Mouse (Mus musculus) limb, embryonic 11.5 days (tissue): ENCODE measurements around the gene Sdr9c7. TPM values are rescaled to one million over a fixed set of nuclear protein-coding genes. Genes with fewer than 3 reads are reported as not detected.
"Not testable (repeated sequence)": the region's sequence is repeated elsewhere in the genome, so short reads cannot be mapped to it uniquely, and the experiment has no call there.

Experiments
- ATAC-seq: fragments of 200-750 bp; cut with Nextera tagmentation; 2 replicates; pipeline ENCODE4 v1.8.0; 2017; ENCODE audit warnings: low read depth; ENCODE audit not compliant: insufficient number of reproducible peaks, low FRiP score, low TSS enrichment
- DNase-seq: peaks from one replicate; pipeline ENCODE4 v3.0.0-alpha.2; 2015; ENCODE audit warnings: low spot score
- H3K27ac ChIP-seq: fragments of 300-500 bp; sonication (generic); replicated peaks from 2 replicates; pipeline ENCODE4 v1.5.1; 2014; ENCODE audit warnings: low read depth, mild to moderate bottlenecking, low read length
- H3K27me3 ChIP-seq: fragments of 300-500 bp; sonication (generic); 2 replicates; pipeline ENCODE4 v1.6.1; 2014; ENCODE audit warnings: mild to moderate bottlenecking, low read length, mixed read lengths; ENCODE audit not compliant: control insufficient read depth, insufficient read depth
- H3K36me3 ChIP-seq: fragments of 300-500 bp; sonication (generic); 2 replicates; pipeline ENCODE4 v1.6.1; 2014; ENCODE audit warnings: mild to moderate bottlenecking, low read length, moderate library complexity, mixed read lengths; ENCODE audit not compliant: control insufficient read depth, insufficient read depth
- H3K4me1 ChIP-seq: fragments of 300-500 bp; sonication (generic); 2 replicates; pipeline ENCODE4 v1.6.1; 2014; ENCODE audit warnings: low read length, mixed read lengths; ENCODE audit not compliant: control insufficient read depth, insufficient read depth
- H3K4me2 ChIP-seq: fragments of 300-500 bp; sonication (generic); 2 replicates; pipeline ENCODE4 v1.6.1; 2014; ENCODE audit warnings: low read depth, mild to moderate bottlenecking, moderate library complexity; ENCODE audit not compliant: severe bottlenecking
- H3K4me3 ChIP-seq: fragments of 300-500 bp; sonication (generic); 2 replicates; pipeline ENCODE4 v1.5.1; 2014; ENCODE audit warnings: low read depth, low read length
- H3K9ac ChIP-seq: fragments of 300-500 bp; sonication (generic); 2 replicates; pipeline ENCODE4 v1.6.1; 2014; ENCODE audit warnings: mild to moderate bottlenecking, low read length
- H3K9me3 ChIP-seq: fragments of 300-500 bp; sonication (generic); 2 replicates; pipeline ENCODE4 v1.6.1; 2016; ENCODE audit warnings: low read length; ENCODE audit not compliant: control insufficient read depth
- WGBS: fragments of 180-500 bp; shearing (Covaris S2); extraction: QIAGEN DNeasy Blood & Tissue Kit; methylation state at CpG from one replicate; pipeline ENCODE4 v1.1.7; 2014; 5-methylcytosine and 5-hydroxymethylcytosine counted together
- polyA plus RNA-seq: library from polyadenylated mRNA; unstranded; fragments of >200 nt; fragmentation: Nextera tagmentation; extraction: Ambion mirVana; gene quantifications from 2 replicates; pipeline ENCODE4 v1.2.1, GENCODE M21; 2014

Sdr9c7 gene
- polyA plus RNA-seq, 1 experiment from 2014 or later, result not detected

GRCm38 (mm10) chr10:127937428-127938010 is 39.2 kb downstream of the Sdr9c7 start:
- WGBS, result 2% methylated on average over 2 of the region's 2 CpGs
- Histone ChIP-seq H3K4me3 (no peak overlapping the region), H3K27me3 (no peaks in the 10 kb centered on the region), H3K9me3 (no peaks in the 10 kb centered on the region), H3K4me2 (no peak overlapping the region), H3K9ac (no peak overlapping the region), H3K4me1 (no peaks in the 10 kb centered on the region), H3K36me3 (no peaks in the 10 kb centered on the region), H3K27ac (no peak overlapping the region)
- peak; percentile 82 for DNase-seq
- no peak for ATAC-seq

DNA sequence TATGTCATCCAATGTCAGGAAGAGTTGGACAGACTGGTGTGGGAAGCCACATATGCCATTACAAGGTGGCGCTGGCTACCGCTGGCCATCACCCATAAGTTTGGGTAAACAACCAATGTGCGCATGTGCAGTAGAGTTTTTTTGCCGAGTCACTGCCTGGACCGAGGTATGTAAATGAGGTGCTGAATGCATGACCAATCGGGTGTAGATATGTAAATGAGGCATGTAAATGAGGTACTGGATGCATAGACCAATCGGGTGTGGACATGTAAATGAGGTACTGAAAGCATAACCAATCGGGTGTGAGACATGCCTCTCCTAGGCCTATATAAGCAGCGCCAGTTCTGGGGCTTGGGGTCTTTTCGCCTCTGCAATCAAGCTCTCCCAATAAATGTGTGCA is 41.3 kb downstream of the Sdr9c7 start:
- H3K9ac ChIP-seq, H3K27me3 ChIP-seq, ATAC-seq, H3K36me3 ChIP-seq, H3K4me2 ChIP-seq, H3K27ac ChIP-seq, DNase-seq, H3K9me3 ChIP-seq, H3K4me1 ChIP-seq, H3K4me3 ChIP-seq: not testable (repeated sequence)
- WGBS, result 96% methylated on average over 10 of the region's 10 CpGs

DNA sequence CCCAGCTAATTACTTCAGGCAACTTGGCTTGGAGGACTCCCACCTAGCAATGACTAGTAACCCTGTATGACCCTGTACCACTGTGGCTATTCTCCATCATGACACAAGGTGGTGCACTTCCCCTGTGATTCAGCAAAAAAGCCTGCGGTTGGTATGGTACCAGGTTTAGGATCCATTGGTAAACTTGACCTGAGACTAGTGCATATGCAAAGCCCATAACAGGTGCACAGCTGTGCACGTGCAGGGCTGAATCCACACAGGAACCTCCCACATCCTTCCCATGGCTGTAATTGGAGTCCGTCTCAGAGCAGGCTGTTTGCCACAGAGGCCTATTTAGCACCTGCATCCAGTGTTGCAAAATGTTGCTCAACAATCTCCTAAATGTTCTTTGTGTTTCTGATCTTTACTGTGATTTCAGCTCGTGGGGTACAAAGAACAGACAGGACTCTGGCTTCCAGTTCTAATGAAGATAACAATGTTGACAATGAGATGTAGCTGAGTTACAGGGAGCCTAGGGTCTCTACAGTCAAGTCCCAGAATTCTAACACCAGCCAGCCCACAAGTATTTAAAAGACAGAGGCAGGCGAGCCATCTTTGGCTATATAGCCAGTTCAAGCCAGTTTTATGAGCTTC is 47.2 kb downstream of the Sdr9c7 start:
- H3K4me3 ChIP-seq, result no peak overlapping the region
- peak; percentile 74 for DNase-seq
- no peak overlapping the region for H3K9ac ChIP-seq
- no peaks in the 10 kb centered on the region for H3K27me3 ChIP-seq
- H3K4me2 ChIP-seq, result no peak overlapping the region
- H3K36me3 ChIP-seq, result no peaks in the 10 kb centered on the region
- no peaks in the 10 kb centered on the region for H3K9me3 ChIP-seq
- H3K27ac ChIP-seq, result no peak overlapping the region
- no peaks in the 10 kb centered on the region for H3K4me1 ChIP-seq
- peak; percentile 80; the same call in 1 of the 2 replicates for ATAC-seq
- 31% methylated on average over 5 of the region's 5 CpGs for WGBS

- no peak overlapping the region for H3K4me3 ChIP-seq
- H3K27ac ChIP-seq, result no peak overlapping the region
- H3K27me3 ChIP-seq, result no peaks in the 10 kb centered on the region
- H3K9me3 ChIP-seq, result no peaks in the 10 kb centered on the region
- no peak overlapping the region for H3K9ac ChIP-seq
- H3K4me2 ChIP-seq, result no peak overlapping the region
- ATAC-seq, result no peak
- H3K4me1 ChIP-seq, result no peaks in the 10 kb centered on the region
- WGBS, result 85% methylated on average over 4 of the region's 4 CpGs
- H3K36me3 ChIP-seq, result no peaks in the 10 kb centered on the region
- DNase-seq, result no peak
Observed at GRCm38 (mm10) chr10:127949596-127950130, 51.3 kb downstream of the Sdr9c7 start.

DNA sequence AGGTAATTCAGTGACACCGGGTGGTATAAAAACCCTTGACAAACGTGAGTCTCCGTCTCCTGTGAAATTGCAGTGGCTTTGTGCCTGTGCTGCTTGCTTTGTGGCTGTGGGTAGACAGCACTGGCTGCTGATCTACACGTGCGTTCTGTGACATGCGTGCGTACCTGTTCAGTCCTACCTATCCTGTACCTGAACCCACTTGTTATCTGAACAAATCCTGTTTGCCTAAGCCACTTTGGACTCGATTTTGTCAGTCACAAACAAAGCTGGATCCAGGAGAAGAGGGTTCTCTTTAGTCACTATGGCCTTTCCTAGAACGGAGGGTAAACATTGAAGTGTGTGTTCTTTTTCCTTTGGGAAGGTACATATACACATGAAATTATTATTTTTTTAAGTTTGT is 53.1 kb downstream of the Sdr9c7 start:
- Histone ChIP-seq H3K36me3 (no peaks in the 10 kb centered on the region), H3K27ac (no peak overlapping the region), H3K9me3 (no peaks in the 10 kb centered on the region), H3K4me2 (no peak overlapping the region), H3K27me3 (no peaks in the 10 kb centered on the region), H3K4me3 (no peak overlapping the region), H3K4me1 (no peaks in the 10 kb centered on the region), H3K9ac (no peak overlapping the region)
- DNase-seq (no peak), ATAC-seq (no peak)
- WGBS, result 81% methylated on average over 9 of the region's 9 CpGs

DNA sequence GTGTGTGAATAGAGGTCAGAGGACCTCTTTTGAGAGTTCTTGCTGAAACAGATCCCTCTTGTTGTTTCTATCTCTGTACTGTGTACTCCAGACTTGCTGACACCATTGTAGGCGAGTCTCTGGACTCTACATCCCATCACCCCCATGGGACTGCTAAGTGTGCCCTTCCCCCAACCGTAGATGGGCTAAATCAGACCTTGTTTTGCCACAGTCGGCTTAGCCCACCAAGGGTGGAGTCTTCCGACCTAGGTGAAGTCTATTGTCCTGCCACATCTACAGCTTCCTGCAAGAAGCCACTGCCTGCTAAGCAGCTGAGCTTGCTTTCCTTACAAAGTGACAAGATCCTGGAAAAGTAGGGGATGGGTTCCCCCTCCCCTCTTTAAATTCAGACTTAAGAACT is 53.5 kb downstream of the Sdr9c7 start:
- Histone ChIP-seq H3K27ac (no peak overlapping the region), H3K36me3 (no peaks in the 10 kb centered on the region), H3K27me3 (no peaks in the 10 kb centered on the region), H3K4me1 (no peaks in the 10 kb centered on the region), H3K9ac (no peak overlapping the region), H3K4me2 (no peak overlapping the region), H3K9me3 (no peaks in the 10 kb centered on the region), H3K4me3 (no peak overlapping the region)
- DNase-seq (no peak), ATAC-seq (no peak)
- WGBS, result 76% methylated on average over 4 of the region's 4 CpGs

- Histone ChIP-seq H3K4me2 (no peak overlapping the region), H3K27ac (no peak overlapping the region), H3K9me3 (no peaks in the 10 kb centered on the region), H3K9ac (no peak overlapping the region), H3K4me3 (no peak overlapping the region), H3K27me3 (no peaks in the 10 kb centered on the region), H3K4me1 (no peaks in the 10 kb centered on the region), H3K36me3 (no peaks in the 10 kb centered on the region)
- ATAC-seq, result no peak
- no peak for DNase-seq
- WGBS, result 77% methylated on average over 4 of the region's 4 CpGs
Observed at GRCm38 (mm10) chr10:127955034-127955433, 56.7 kb downstream of the Sdr9c7 start.

DNA sequence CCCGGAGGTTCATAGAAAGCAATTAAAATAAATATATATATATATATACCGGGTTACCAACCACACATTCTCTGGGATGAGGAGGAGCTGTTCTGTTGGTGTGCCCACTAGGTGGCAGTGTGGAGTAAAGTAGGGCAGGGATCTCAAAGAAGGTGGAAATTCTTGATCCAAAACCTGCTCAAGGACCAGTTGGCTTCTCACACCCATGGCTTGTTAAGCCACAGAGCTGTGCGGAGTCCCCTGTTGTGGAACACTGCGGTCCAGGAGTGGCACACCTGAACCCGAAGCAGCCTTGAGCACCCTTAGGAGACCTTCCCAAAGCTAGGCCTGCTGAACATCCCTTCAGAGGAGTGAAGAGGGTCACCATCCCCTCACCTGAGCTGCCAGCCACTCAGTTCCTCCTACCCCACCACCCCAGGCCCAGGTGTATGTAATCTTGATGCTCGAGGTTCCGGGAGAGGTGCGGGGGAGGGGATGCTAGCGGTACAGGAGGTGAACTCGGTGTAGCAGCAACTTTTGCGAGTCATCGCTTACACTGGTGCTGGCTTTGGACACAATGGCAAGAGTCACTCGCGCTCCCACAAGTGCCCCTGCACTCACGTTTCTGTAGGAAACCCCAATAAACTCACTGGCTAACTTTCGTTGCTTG is 58.0 kb downstream of the Sdr9c7 start:
- DNase-seq, result peak; percentile 84
- 0 out of 2 replicates have a peak, but pooled peaks have one; percentile 54 for ATAC-seq
- WGBS, result 57% methylated on average over 16 of the region's 16 CpGs
- Histone ChIP-seq H3K27ac (no peak overlapping the region), H3K27me3 (no peaks in the 10 kb centered on the region), H3K36me3 (no peaks in the 10 kb centered on the region), H3K9ac (no peak overlapping the region), H3K9me3 (no peaks in the 10 kb centered on the region), H3K4me2 (no peak overlapping the region), H3K4me1 (no peaks in the 10 kb centered on the region), H3K4me3 (no peak overlapping the region)
